Mouse (Mus musculus) spleen, adult 2 months (tissue): ENCODE measurements around the gene Col8a2.

Experiments
- CTCF ChIP-seq: fragments of 200-500 bp; IDR thresholded peaks from 2 replicates; pipeline ENCODE4 v1.5.1; 2011; ENCODE audit warnings: mild to moderate bottlenecking, inconsistent platforms; ENCODE audit not compliant: insufficient read depth, insufficient read length, insufficient replicate concordance; ENCODE audit errors: extremely low read depth
- POLR2A ChIP-seq: fragments of 200-500 bp; IDR thresholded peaks from 2 replicates; pipeline ENCODE4 v1.6.1; 2011; ENCODE audit warnings: low read depth, low read length, inconsistent platforms

DNA sequence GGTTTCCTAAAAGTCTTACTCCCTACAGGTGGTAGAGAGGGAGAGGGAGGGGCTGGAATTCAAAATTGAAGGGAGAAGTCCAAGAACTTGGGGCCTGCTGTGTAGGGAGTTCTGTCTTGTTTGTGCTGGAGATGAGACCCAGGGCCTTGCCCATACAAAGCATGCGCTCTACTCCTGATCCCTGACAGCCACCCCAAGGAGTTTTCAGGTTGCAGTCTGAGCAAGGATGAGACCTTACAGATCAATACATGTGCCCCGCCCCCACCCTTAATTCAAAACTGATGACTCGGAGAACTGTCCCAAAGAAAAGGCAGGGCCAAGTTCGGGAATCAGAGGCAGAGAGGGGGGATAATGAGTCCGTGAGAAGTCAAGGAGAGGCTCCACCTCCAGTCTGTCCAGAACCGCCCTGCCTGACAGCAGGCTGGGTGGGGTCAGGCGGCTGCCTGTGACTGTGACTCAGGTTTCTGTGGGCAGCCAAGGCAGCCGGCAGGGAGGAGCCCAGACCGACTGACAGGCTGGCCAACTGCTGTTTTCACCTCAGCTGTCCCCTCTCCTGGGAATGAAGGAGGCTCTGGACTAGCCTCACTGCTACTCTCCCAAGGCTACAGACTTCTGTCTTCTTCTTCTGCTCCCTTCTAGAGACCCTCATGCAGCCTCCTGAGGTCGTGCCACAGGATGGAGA, 25.9 kb upstream of the Col8a2 start:
- no peak for TF ChIP-seq POLR2A
- no peak for TF ChIP-seq CTCF
